Comparison of ENCODE assay signal across 14 mouse cellular contexts in the genomic region with DNA sequence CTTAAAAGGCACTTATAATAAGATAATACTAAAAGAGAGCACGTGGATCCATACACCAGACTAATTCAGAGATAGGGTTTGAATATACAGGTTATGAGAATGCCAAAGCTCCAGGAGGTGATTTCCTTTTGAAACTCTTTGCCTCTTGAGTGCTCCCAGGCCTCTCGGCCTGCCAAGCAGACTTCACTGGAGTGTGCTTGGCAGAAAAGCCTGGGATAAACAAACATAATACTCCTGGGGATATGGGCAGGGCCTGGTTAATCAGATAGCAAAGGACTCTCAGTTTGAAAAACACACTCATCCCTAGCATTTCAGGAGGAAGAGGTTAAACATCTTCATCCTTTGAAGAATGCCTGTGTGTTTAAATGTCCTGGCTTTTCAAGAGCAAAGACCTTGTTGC.
"Had no signal": no experiment of that assay in that cellular context is flagged by ENCODE, and none has a peak within 500 bp of the region (broad histone marks: within the 10 kb centered on the region; RNA-seq: fewer than 3 reads in every experiment).

No protein-coding gene starts in this region.

- H3K4me1 ChIP-seq: intestine, embryonic 15.5 days; megakaryocyte, embryonic 14.5 days; midbrain, embryonic 12.5 days; neural tube, embryonic 13.5 days had no signal

- DNase-seq: kidney, postnatal 10 days; layer of hippocampus, postnatal 36 days; left cerebral cortex, postnatal 4 days; lung, embryonic 14.5 days; retina, postnatal 1 day; right cerebral cortex, postnatal 4 days; spleen, adult 18-20 months; thymus, adult 18-20 months; thymus, postnatal 14 days had no signal

- H3K4me3 ChIP-seq: intestine, embryonic 15.5 days; limb, embryonic 13.5 days; megakaryocyte, embryonic 14.5 days; midbrain, embryonic 12.5 days; neural tube, embryonic 13.5 days had no signal
